Mouse (Mus musculus): ENCODE measurements around the gene Rfc3. TPM values are rescaled to one million over a fixed set of nuclear protein-coding genes. Genes with fewer than 3 reads are reported as not detected.
"Not testable (repeated sequence)": the region's sequence is repeated elsewhere in the genome, so short reads cannot be mapped to it uniquely, and the experiment has no call there.

Rfc3 gene
- total RNA-seq (2021), result 10 to 100 TPM in 1 of 2 experiments, 1 to 10 TPM in 1; 8.0 to 10.3 TPM

DNA sequence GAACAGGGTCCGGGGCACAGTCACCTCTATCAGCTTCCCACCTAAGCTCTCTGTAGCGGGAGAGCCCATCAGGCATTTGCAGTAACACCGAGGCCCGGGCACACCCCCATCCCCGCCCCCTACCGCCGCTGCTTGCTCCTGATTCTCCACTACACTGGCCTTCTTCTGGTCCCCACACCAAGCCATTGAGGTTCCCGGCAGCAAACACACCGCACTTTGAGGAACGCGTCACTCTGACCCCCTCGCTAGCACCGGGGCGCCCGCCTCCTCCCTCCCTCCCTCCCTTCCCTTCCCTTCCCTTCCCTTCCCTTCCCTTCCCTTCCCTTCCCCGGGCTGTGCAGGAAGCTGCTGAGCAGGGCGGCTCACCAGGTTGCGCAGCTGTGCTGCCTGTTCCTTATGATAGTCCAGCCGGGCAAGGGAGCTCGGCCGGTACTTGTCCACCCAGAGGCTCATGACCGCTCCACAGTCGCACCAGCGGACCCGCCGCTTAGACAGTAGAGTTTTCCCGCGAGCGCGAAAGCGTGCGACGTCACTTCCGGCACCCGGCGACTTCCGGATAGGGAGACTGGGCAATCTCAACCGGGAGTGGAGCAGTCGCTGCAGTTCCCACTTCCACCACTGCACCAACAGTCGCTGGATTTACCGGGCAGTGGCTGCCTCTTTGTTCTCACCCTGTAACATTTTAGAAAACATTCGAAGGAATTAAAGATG lies at the start of gene Rfc3:
Gene Rfc3 (minus strand): TSS at position 543 of the 711 bp plus-strand sequence.
- intact Hi-C loops (cut with DNase I), result loop anchor here (5.0 kb wide), 1 partner anchor 284 kb away; no protein-coding TSS in a partner anchor
- DNase-seq (ENCODE audit: low spot score in 2 of 2), result peak; percentile 93 to 95

DNA sequence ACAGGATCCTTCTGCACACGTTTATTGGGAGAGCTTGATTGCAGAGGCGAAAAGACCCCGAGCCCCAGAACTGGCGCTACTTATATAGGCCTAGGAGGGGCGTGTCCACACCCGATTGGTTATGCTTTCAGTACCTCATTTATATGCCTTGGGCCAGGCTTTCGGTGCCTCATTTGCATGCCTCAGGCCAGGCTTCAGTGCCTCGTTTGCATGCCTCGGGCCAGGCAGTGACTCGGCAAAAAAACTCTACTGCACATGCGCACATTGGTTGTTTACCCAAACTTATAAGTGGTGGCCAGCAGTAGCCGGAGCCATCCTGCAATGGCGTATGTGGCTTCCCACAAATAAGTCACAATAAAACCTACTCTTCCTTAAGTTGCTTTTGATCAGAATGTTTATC lies 42.6 kb upstream of the Rfc3 start:
- DNase-seq (ENCODE audit: low spot score in 2 of 2); intact Hi-C loops (cut with DNase I): not testable (repeated sequence)

DNA sequence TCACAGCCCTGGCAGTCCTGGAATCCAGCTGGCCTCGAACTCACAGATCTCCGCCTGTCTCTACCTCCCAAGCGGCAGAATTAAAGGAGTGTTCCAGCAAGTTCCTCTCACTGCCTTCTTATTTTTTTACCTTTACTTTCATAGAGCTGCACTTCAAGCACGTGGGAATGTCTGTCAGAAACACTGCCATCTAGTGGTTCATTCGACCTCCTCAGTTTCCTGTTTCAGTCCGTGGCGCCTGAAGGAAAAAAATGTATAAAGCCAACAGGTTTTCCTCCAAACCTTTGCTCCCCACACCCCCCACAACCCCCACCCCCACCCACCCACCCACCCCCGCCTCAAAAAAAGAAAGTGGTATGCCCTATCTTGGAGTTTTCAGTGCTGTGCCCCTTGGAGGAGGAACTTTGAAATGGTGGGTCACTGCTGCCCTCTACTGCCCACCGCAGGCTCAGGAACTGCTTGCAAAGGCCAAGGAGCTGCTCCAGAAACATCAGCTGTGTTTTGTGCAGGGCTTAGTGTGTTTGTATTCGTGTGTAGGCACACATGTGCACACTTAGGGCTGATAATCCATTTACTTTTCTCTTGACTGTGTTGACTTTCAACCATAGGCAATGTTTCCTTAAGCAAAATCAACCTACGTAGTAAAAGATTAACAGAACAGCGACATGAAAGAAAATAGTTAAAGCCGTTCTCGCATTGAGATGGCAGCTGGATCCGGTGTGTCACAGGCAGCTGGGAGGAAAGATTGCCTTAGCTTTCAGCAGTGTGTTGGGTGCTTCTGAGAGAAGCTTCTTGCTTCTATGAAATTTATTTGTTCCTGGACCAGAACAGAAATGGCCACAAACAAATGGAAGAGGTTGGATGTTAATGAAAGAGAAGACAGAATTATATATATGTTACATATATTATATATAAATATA lies 35.8 kb upstream of the Rfc3 start:
- peak; percentile 67 to 75 for DNase-seq (ENCODE audit: low spot score in 2 of 2)
- intact Hi-C loops (cut with DNase I), result loop anchor here (5.0 kb wide), 1 partner anchor 320 kb away; no protein-coding TSS in a partner anchor

DNA sequence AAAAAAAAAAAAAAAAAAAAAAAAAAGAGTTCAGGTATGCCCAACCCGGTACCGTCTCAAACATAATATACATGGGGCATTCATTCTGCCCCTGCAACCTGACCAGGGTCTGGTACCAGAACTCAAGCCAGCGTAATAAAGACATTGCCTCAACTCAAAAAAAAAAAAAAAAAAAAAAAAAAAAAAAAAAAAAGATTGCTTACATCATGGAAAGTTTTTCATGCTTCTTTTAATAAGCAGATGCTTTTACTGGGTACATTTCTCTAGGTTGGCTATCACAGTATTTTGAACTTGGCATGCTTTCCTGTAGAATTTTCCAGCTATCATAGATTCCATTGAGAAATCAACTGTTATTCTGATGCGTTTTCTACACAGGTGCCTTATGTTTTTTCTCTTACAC lies 11.2 kb upstream of the Rfc3 start:
- intact Hi-C loops (cut with DNase I), result no loop called here
- no peak for DNase-seq (ENCODE audit: low spot score in 2 of 2)

DNA sequence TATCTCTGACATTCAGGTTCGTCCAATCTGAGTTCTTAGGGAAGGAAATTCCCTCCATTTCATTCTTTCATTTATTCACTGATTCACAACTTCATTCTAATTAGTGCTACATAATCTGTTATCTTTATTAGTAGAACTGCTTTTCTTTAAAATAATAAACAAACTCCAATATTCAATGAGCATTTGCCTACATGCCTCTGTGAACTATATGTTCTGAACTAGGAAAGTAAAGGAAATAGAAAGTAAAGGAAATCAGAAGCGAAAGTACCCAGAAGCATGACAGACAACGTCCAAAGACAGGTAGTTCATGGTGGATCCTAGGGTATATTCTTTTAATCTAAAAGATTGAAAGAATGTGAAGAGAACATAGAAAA lies 356 bp upstream of the Rfc3 start:
- no peak for DNase-seq (ENCODE audit: low spot score in 2 of 2)
- intact Hi-C loops (cut with DNase I), result loop anchor here (5.0 kb wide), 1 partner anchor 284 kb away; no protein-coding TSS in a partner anchor

DNA sequence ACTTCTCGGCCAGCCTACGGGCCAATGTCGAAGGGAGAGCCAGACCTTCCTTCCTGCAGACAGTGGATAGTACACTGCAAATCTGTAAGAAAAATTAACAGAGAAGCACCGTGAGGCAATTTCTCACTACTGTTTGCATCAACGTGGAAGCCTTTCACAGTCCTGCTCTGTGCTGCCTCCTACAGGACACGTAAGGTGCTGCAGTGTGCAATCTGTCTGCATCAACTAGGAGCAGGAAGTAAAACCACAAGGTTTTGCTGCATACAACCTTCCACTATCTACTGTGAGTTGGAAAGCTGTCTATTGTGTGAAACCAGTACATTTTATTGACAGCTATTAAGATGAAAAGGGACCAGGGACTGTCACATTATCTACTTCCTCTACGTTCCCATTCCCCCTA lies 6.2 kb downstream of the Rfc3 start:
- DNase-seq (ENCODE audit: low spot score in 2 of 2), result no peak
- intact Hi-C loops (cut with DNase I), result no loop called here

DNA sequence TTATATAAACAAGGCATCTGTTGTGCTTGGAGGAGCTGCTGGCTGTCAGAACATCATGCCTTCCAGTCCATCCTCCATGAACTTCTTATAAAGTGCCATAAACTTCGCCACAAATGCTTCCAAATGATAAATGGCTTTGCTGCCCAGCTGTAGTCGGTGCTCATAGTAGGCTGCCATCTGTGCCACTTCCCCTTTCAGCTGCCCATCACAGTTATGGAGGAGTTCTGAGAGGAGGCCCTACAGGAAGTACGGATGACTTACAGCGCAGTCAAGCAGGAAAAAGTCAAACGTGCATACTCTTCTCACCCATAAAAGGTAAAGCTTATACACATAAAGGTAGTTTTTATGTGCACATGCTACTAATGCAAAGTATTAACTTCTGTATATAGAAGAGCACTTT lies 8.2 kb downstream of the Rfc3 start:
- intact Hi-C loops (cut with DNase I), result no loop called here
- no peak for DNase-seq (ENCODE audit: low spot score in 2 of 2)

DNA sequence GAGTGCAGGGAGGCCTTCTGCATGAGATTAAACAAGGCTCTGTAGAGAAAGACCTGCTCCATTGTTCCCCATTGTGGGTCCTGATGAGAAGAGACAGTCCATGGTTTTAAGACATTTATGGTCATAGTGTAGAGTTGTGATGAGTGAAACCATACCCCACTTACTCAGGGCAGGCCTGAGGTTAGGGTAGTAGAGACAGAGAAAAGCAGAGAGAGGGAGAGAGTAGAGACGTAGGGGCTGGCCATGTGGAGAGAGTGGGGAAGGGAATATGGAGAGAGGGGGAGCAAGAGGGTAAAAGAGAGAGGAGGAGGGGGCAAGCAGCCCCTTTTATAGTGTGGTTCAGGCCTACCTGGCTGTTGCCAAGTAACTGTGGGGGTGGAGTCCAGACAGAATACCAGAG lies 8.9 kb downstream of the Rfc3 start:
- DNase-seq (ENCODE audit: low spot score in 2 of 2), result no peak
- intact Hi-C loops (cut with DNase I), result no loop called here

DNA sequence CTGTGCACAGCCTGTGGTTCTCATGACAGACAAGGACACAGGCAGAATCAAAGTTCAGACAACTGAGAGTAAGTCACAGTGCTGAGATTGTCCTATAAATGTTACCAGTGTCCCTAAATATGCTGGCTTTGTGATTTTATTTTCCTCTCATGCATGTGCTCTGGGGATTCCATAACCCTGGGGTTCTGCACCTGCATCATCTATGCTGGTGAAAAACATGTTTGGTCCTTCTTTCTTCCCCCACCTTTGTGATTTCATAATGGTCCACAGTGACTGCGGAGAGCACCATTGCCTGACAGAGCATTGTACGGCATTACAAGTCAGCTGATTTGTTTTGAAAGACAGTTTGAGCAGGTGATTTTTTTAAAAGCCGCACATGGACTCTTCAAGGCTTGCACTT lies 45.1 kb downstream of the Rfc3 start, which contains the start of gene Vmn2r18:
Gene Vmn2r18 (minus strand): TSS at position 101 of the 400 bp plus-strand sequence.
- no peak for DNase-seq (ENCODE audit: low spot score in 2 of 2)

DNA sequence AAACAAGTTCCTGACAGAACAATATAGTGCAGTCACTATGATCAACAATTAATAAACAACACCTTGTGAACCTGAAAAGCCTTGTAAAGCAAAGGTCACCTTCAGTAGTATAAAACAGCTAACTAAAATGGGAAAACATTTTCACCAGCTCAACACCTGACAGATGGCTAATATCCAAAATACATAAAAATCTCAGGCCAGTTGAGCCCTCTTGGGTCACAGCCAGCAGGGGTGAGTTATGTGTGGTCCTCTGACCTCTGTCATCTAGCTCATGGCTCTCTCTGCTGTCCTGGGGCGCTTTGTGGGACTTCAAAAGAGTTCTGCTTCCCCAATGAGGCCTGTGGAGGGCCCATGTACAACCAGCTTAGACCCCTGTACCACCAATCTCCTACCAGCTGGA lies 49.3 kb downstream of the Rfc3 start:
- no peak for DNase-seq (ENCODE audit: low spot score in 2 of 2)
- intact Hi-C loops (cut with DNase I), result no loop called here

More for the DNA sequence above, 45.1 kb downstream of the Rfc3 start, which contains the start of gene Vmn2r18:
- intact Hi-C loops (cut with DNase I), result no loop called here

Other genes starting within 250 kb of the Rfc3 start
- not detected for gene Gm42906, start 223.1 kb downstream of the Rfc3 start, total RNA-seq (2021)
- gene Vmn2r18, start 45.2 kb downstream of the Rfc3 start, total RNA-seq (2021), result not detected

All from left cerebral cortex, postnatal 36 days (tissue).